Mouse (Mus musculus): ENCODE measurements around the gene Gm49387.

Gm49387 gene

GRCm38 (mm10) chr14:31576846-31577697, 63.6 kb downstream of the Gm49387 start:
- no peak for DNase-seq (ENCODE audit: extremely low read depth, low read depth)

- DNase-seq (ENCODE audit: extremely low read depth, low read depth), result no peak
These were observed 64.8 kb downstream of the Gm49387 start for GRCm38 (mm10) chr14:31575866-31576265.

GRCm38 (mm10) chr14:31574903-31575665, 65.6 kb downstream of the Gm49387 start:
- DNase-seq (ENCODE audit: extremely low read depth, low read depth), result no peak

GRCm38 (mm10) chr14:31572561-31573175, 68.0 kb downstream of the Gm49387 start:
- DNase-seq (ENCODE audit: extremely low read depth, low read depth), result no peak

- no peak for DNase-seq (ENCODE audit: extremely low read depth, low read depth)
These were observed 69.3 kb downstream of the Gm49387 start for GRCm38 (mm10) chr14:31571419-31571818.

- peak; percentile 59 for DNase-seq (ENCODE audit: extremely low read depth, low read depth)
These were observed 70.3 kb downstream of the Gm49387 start for GRCm38 (mm10) chr14:31570131-31570951.

GRCm38 (mm10) chr14:31569151-31569631, 71.5 kb downstream of the Gm49387 start:
- peak; percentile 46 for DNase-seq (ENCODE audit: extremely low read depth, low read depth)

- no peak for DNase-seq (ENCODE audit: extremely low read depth, low read depth)
These were observed 75.0 kb downstream of the Gm49387 start for GRCm38 (mm10) chr14:31565478-31566212.

GRCm38 (mm10) chr14:31564452-31565179, 76.1 kb downstream of the Gm49387 start:
- DNase-seq (ENCODE audit: extremely low read depth, low read depth), result no peak

GRCm38 (mm10) chr14:31560886-31561285, 79.8 kb downstream of the Gm49387 start:
- DNase-seq (ENCODE audit: extremely low read depth, low read depth), result peak; percentile 38

- DNase-seq (ENCODE audit: extremely low read depth, low read depth), result no peak
These were observed 81.5 kb downstream of the Gm49387 start for GRCm38 (mm10) chr14:31559216-31559615.

- DNase-seq (ENCODE audit: extremely low read depth, low read depth), result no peak
These were observed 82.9 kb downstream of the Gm49387 start for GRCm38 (mm10) chr14:31557784-31558183.

GRCm38 (mm10) chr14:31557273-31557672, 83.4 kb downstream of the Gm49387 start:
- DNase-seq (ENCODE audit: extremely low read depth, low read depth), result no peak

- DNase-seq (ENCODE audit: extremely low read depth, low read depth), result no peak
These were observed 84.0 kb downstream of the Gm49387 start for GRCm38 (mm10) chr14:31556526-31557260.

GRCm38 (mm10) chr14:31555963-31556434, 84.7 kb downstream of the Gm49387 start:
- no peak for DNase-seq (ENCODE audit: extremely low read depth, low read depth)

- DNase-seq (ENCODE audit: extremely low read depth, low read depth), result no peak
These were observed 85.7 kb downstream of the Gm49387 start for GRCm38 (mm10) chr14:31555021-31555420.

GRCm38 (mm10) chr14:31543885-31544442, 96.7 kb downstream of the Gm49387 start:
- DNase-seq (ENCODE audit: extremely low read depth, low read depth), result no peak

GRCm38 (mm10) chr14:31537298-31537697, 103.4 kb downstream of the Gm49387 start:
- DNase-seq (ENCODE audit: extremely low read depth, low read depth), result no peak

Measured in MEL-GATA-1-ER (cell line).